Mouse (Mus musculus): ENCODE measurements around the gene Plac1.

Plac1 gene

GRCm38 (mm10) chrX:53107127-53107526 is 132.8 kb downstream of the Plac1 start:
- DNase-seq (ENCODE audit: low spot score) = no peak

GRCm38 (mm10) chrX:53101165-53101564 is 138.7 kb downstream of the Plac1 start:
- no peak for DNase-seq (ENCODE audit: low spot score)

- no peak for DNase-seq (ENCODE audit: low spot score)
Measured at GRCm38 (mm10) chrX:53099951-53100350, 140.0 kb downstream of the Plac1 start.

GRCm38 (mm10) chrX:53099266-53099665 is 140.6 kb downstream of the Plac1 start:
- DNase-seq (ENCODE audit: low spot score) = no peak

GRCm38 (mm10) chrX:53098293-53098692 is 141.6 kb downstream of the Plac1 start:
- DNase-seq (ENCODE audit: low spot score) = no peak

GRCm38 (mm10) chrX:53097786-53098185 is 142.1 kb downstream of the Plac1 start:
- no peak for DNase-seq (ENCODE audit: low spot score)

- DNase-seq (ENCODE audit: low spot score) = no peak
Measured at GRCm38 (mm10) chrX:53093381-53093780, 146.5 kb downstream of the Plac1 start.

- no peak for DNase-seq (ENCODE audit: low spot score)
Measured at GRCm38 (mm10) chrX:53088663-53089292, 151.1 kb downstream of the Plac1 start.

GRCm38 (mm10) chrX:53087202-53087601 is 152.7 kb downstream of the Plac1 start:
- DNase-seq (ENCODE audit: low spot score) = no peak

- DNase-seq (ENCODE audit: low spot score) = no peak
Measured at GRCm38 (mm10) chrX:53085559-53085958, 154.4 kb downstream of the Plac1 start.

- DNase-seq (ENCODE audit: low spot score) = no peak
Measured at GRCm38 (mm10) chrX:53064406-53064805, 175.5 kb downstream of the Plac1 start.

- DNase-seq (ENCODE audit: low spot score) = no peak
Measured at GRCm38 (mm10) chrX:53059426-53060007, 180.4 kb downstream of the Plac1 start.

- no peak for DNase-seq (ENCODE audit: low spot score)
Measured at GRCm38 (mm10) chrX:53058459-53059280, 181.2 kb downstream of the Plac1 start.

GRCm38 (mm10) chrX:53057760-53058090 is 182.2 kb downstream of the Plac1 start:
- no peak for DNase-seq (ENCODE audit: low spot score)

- no peak for DNase-seq (ENCODE audit: low spot score)
Measured at GRCm38 (mm10) chrX:53057054-53057759, 182.7 kb downstream of the Plac1 start.

- no peak for DNase-seq (ENCODE audit: low spot score)
Measured at GRCm38 (mm10) chrX:53056627-53057026, 183.3 kb downstream of the Plac1 start.

GRCm38 (mm10) chrX:53055771-53056170 is 184.1 kb downstream of the Plac1 start:
- no peak for DNase-seq (ENCODE audit: low spot score)

GRCm38 (mm10) chrX:53053885-53054284 is 186.0 kb downstream of the Plac1 start:
- DNase-seq (ENCODE audit: low spot score) = no peak

- DNase-seq (ENCODE audit: low spot score) = no peak
Measured at GRCm38 (mm10) chrX:53052652-53053500, 187.0 kb downstream of the Plac1 start.

- DNase-seq (ENCODE audit: low spot score) = no peak
Measured at GRCm38 (mm10) chrX:53050353-53050752, 189.6 kb downstream of the Plac1 start.

GRCm38 (mm10) chrX:53049196-53049595 is 190.7 kb downstream of the Plac1 start:
- DNase-seq (ENCODE audit: low spot score) = no peak

GRCm38 (mm10) chrX:53046911-53047310 is 193.0 kb downstream of the Plac1 start:
- no peak for DNase-seq (ENCODE audit: low spot score)
